Mouse (Mus musculus): ENCODE results near the gene Cacng2. TPM values are rescaled to one million over a fixed set of nuclear protein-coding genes. Genes with fewer than 3 reads are reported as not detected.

The Cacng2 gene
- polyA plus RNA-seq (2015; fragmentation: Nextera tagmentation; extraction: Ambion mirVana) = 6.9 and 7.1 TPM in 2 replicates

DNA sequence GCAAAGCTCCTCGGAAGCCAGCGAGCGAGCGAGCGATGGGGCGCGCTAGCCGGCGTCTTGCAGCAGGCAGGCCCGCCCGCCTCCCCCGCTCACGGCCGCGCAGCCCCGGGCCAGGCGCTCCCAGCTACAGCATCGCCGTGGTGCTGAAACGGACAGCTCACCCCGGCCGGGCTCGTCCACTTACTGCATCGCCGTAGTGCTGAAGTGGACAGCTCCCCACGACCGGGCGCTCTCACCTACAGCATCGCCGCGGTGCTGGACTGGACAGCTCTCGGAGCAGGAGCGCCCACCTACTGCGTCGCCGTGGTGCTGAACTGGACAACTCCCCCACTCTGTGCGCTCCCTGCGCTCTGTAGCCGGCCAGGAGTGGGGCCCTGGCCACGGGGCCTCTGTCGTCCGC, at the start of gene Cacng2:
Gene Cacng2 (minus strand): TSS at position 325 of the 400 bp plus-strand sequence.
- peaks cover 25% of the 10 kb centered on the region for H3K4me1 ChIP-seq (replicated peaks; ENCODE audit: control insufficient read depth, insufficient read depth, low read length)
- WGBS = under 1% methylated on average over 41 of the region's 42 CpGs
- peak within 1 kb of the TSS; percentile 73 for H3K4me3 ChIP-seq (replicated peaks; ENCODE audit: low read length)
- H3K4me2 ChIP-seq (ENCODE audit: low read length) = peak within 1 kb of the TSS; percentile 80
- H3K27ac ChIP-seq (ENCODE audit: low read length) = peak within 1 kb of the TSS; percentile 69
- ATAC-seq = peak; percentile 89
- peak within 1 kb of the TSS; percentile 87 for H3K9ac ChIP-seq (replicated peaks; ENCODE audit: low read depth, low read length)
- no peaks in the 10 kb centered on the region for H3K36me3 ChIP-seq (ENCODE audit: control insufficient read depth, insufficient read depth)
- no peaks in the 10 kb centered on the region for H3K9me3 ChIP-seq (ENCODE audit: control insufficient read depth, low read length)
- no peaks in the 10 kb centered on the region for H3K27me3 ChIP-seq (replicated peaks; ENCODE audit: control insufficient read depth, insufficient read depth, low read length)

DNA sequence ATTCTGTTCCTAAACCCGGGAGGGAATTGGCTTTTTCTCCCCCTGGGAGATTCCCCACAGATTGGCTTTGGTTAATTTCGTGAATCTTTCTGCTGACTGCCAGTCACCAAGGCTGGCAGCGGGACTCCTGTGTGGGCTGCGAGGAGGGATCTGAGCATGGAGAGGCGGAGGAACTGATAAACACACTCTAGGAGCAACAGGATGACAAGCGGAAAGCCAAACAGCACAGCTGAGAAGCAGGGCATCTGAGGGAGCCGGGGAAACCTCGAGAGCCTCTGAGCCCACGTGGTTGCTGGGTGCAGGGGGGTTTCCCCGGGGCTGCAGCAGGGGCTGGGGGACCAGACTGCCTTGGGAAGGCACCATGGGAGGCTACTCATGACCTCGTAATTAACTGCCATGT, 49.7 kb upstream of the Cacng2 start:
- Histone ChIP-seq H3K9ac (replicated peaks; ENCODE audit: low read depth, low read length) (no peak overlapping the region), H3K4me1 (replicated peaks; ENCODE audit: control insufficient read depth, insufficient read depth, low read length) (peaks cover 18% of the 10 kb centered on the region), H3K27ac (ENCODE audit: low read length) (no peak overlapping the region), H3K9me3 (ENCODE audit: control insufficient read depth, low read length) (no peaks in the 10 kb centered on the region), H3K36me3 (ENCODE audit: control insufficient read depth, insufficient read depth) (peaks cover 4% of the 10 kb centered on the region; the same call in 1 of the 2 replicates), H3K4me3 (replicated peaks; ENCODE audit: low read length) (no peak overlapping the region), H3K27me3 (replicated peaks; ENCODE audit: control insufficient read depth, insufficient read depth, low read length) (no peaks in the 10 kb centered on the region), H3K4me2 (ENCODE audit: low read length) (no peak overlapping the region)
- ATAC-seq = no peak
- WGBS = 87% methylated on average over 11 of the region's 11 CpGs

GRCm38 (mm10) chr15:78165292-78165691, 45.5 kb upstream of the Cacng2 start:
- Histone ChIP-seq H3K4me3 (replicated peaks; ENCODE audit: low read length) (no peak overlapping the region), H3K27me3 (replicated peaks; ENCODE audit: control insufficient read depth, insufficient read depth, low read length) (no peaks in the 10 kb centered on the region), H3K4me1 (replicated peaks; ENCODE audit: control insufficient read depth, insufficient read depth, low read length) (no peaks in the 10 kb centered on the region; the same call in 1 of the 2 replicates), H3K9me3 (ENCODE audit: control insufficient read depth, low read length) (no peaks in the 10 kb centered on the region), H3K4me2 (ENCODE audit: low read length) (no peak overlapping the region), H3K27ac (ENCODE audit: low read length) (no peak overlapping the region), H3K9ac (replicated peaks; ENCODE audit: low read depth, low read length) (no peak overlapping the region), H3K36me3 (ENCODE audit: control insufficient read depth, insufficient read depth) (peaks cover 4% of the 10 kb centered on the region; the same call in 1 of the 2 replicates)
- 85% methylated on average over 4 of the region's 4 CpGs for WGBS
- no peak for ATAC-seq

DNA sequence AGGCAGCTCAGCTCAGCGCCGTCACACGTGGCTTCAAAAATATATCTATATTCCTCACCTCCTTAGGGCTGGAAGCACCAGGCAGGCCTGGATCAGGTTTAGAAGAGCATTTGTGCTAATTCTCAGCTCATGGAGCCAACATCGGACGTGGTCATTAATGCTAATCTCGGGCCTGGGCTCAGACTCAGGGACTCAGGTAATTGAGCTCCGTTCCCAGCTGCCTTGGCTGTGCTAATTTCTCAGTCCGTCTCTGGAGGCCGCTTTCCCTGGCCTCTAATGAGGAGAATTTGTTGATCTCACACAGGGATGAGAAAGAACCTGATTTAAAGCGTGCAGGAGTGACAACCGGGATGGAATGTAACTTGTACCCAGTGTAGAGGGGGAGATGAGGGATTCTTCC, 44.6 kb upstream of the Cacng2 start:
- H3K9me3 ChIP-seq (ENCODE audit: control insufficient read depth, low read length) = no peaks in the 10 kb centered on the region
- H3K27ac ChIP-seq (ENCODE audit: low read length) = no peak overlapping the region
- H3K9ac ChIP-seq (replicated peaks; ENCODE audit: low read depth, low read length) = no peak overlapping the region
- no peaks in the 10 kb centered on the region for H3K27me3 ChIP-seq (replicated peaks; ENCODE audit: control insufficient read depth, insufficient read depth, low read length)
- H3K4me3 ChIP-seq (replicated peaks; ENCODE audit: low read length) = no peak overlapping the region
- no peak for ATAC-seq
- H3K36me3 ChIP-seq (ENCODE audit: control insufficient read depth, insufficient read depth) = peaks cover 4% of the 10 kb centered on the region; the same call in 1 of the 2 replicates
- H3K4me2 ChIP-seq (ENCODE audit: low read length) = no peak overlapping the region
- WGBS = 75% methylated on average over 11 of the region's 11 CpGs
- H3K4me1 ChIP-seq (replicated peaks; ENCODE audit: control insufficient read depth, insufficient read depth, low read length) = no peaks in the 10 kb centered on the region; the same call in 1 of the 2 replicates

GRCm38 (mm10) chr15:78161946-78162345, 42.1 kb upstream of the Cacng2 start:
- Histone ChIP-seq H3K4me2 (ENCODE audit: low read length) (no peak overlapping the region), H3K4me3 (replicated peaks; ENCODE audit: low read length) (no peak overlapping the region), H3K27me3 (replicated peaks; ENCODE audit: control insufficient read depth, insufficient read depth, low read length) (no peaks in the 10 kb centered on the region), H3K9me3 (ENCODE audit: control insufficient read depth, low read length) (no peaks in the 10 kb centered on the region), H3K36me3 (ENCODE audit: control insufficient read depth, insufficient read depth) (no peaks in the 10 kb centered on the region), H3K4me1 (replicated peaks; ENCODE audit: control insufficient read depth, insufficient read depth, low read length) (peaks cover 10% of the 10 kb centered on the region), H3K27ac (ENCODE audit: low read length) (no peak overlapping the region), H3K9ac (replicated peaks; ENCODE audit: low read depth, low read length) (no peak overlapping the region)
- ATAC-seq = no peak
- 77% methylated on average over 9 of the region's 9 CpGs for WGBS

DNA sequence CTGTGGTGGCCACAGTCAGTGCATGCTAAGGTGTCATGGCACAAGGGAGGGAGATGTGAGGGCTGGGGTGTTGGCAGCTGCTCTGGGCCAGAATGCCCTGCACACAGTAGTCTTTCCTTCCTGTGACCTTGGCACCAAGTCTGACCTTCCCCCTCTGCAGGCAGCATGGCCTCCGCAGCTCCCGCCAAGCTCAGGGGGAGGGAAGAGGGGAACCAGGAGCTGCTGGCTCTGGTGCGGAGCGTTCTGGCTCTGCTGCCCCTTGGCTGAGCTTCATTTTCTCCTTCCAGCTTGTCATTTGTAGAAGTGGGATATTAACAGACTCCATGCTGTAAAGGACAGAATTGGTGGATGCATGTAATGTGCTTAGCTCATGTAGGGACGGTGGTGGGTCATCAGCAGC, 38.5 kb upstream of the Cacng2 start:
- Histone ChIP-seq H3K4me2 (ENCODE audit: low read length) (no peak overlapping the region), H3K27ac (ENCODE audit: low read length) (no peak overlapping the region), H3K9ac (replicated peaks; ENCODE audit: low read depth, low read length) (no peak overlapping the region), H3K36me3 (ENCODE audit: control insufficient read depth, insufficient read depth) (no peaks in the 10 kb centered on the region), H3K27me3 (replicated peaks; ENCODE audit: control insufficient read depth, insufficient read depth, low read length) (no peaks in the 10 kb centered on the region), H3K4me3 (replicated peaks; ENCODE audit: low read length) (no peak overlapping the region), H3K9me3 (ENCODE audit: control insufficient read depth, low read length) (no peaks in the 10 kb centered on the region), H3K4me1 (replicated peaks; ENCODE audit: control insufficient read depth, insufficient read depth, low read length) (peaks cover 10% of the 10 kb centered on the region)
- ATAC-seq = no peak
- 61% methylated on average over 5 of the region's 5 CpGs for WGBS

DNA sequence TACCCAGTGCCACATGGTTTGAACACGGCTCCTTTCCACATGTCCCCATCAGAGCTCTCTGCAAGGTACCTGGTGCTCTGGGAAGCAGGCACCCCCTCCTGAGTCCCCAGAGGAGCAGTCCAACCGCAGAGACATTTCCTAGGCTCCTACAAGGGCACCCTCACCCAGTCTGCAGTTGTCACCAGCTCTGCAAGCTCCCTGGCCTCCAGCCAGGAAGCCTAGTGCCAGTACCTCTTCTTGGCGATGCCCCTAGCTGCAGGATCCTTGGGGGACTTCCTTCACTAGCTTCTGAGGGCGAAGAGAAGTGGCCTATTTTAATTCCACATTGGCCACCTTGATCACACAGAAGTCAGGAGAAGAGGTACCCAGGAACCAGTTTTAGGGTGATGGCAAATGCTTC, 38.0 kb upstream of the Cacng2 start:
- WGBS = 72% methylated on average over 4 of the region's 4 CpGs
- Histone ChIP-seq H3K36me3 (ENCODE audit: control insufficient read depth, insufficient read depth) (no peaks in the 10 kb centered on the region), H3K9ac (replicated peaks; ENCODE audit: low read depth, low read length) (no peak overlapping the region), H3K4me1 (replicated peaks; ENCODE audit: control insufficient read depth, insufficient read depth, low read length) (peaks cover 10% of the 10 kb centered on the region), H3K4me3 (replicated peaks; ENCODE audit: low read length) (no peak overlapping the region), H3K27me3 (replicated peaks; ENCODE audit: control insufficient read depth, insufficient read depth, low read length) (no peaks in the 10 kb centered on the region), H3K27ac (ENCODE audit: low read length) (no peak overlapping the region), H3K4me2 (ENCODE audit: low read length) (no peak overlapping the region), H3K9me3 (ENCODE audit: control insufficient read depth, low read length) (no peaks in the 10 kb centered on the region)
- no peak for ATAC-seq

DNA sequence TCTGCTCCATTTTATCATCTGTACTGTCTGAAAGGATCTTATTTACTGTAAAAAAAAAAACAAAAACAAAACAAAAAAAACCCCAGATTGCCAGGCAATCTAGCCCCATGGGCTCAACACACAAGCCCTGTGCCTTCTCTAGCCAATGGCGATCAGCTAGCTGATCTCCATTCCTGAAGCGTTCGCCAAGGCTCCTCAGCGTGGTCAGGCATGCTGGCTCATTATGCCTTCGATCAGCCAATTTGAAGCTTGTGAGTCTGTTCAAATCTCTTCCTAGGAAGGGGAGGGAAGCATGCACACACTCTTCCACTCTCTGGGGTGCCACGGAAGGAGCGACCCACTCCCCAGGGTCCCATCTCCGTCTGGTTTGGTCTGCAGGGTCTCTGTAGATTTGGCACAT, 37.5 kb upstream of the Cacng2 start:
- Histone ChIP-seq H3K4me3 (replicated peaks; ENCODE audit: low read length) (no peak overlapping the region), H3K9me3 (ENCODE audit: control insufficient read depth, low read length) (no peaks in the 10 kb centered on the region), H3K27me3 (replicated peaks; ENCODE audit: control insufficient read depth, insufficient read depth, low read length) (no peaks in the 10 kb centered on the region), H3K27ac (ENCODE audit: low read length) (no peak overlapping the region), H3K9ac (replicated peaks; ENCODE audit: low read depth, low read length) (no peak overlapping the region), H3K4me1 (replicated peaks; ENCODE audit: control insufficient read depth, insufficient read depth, low read length) (peaks cover 10% of the 10 kb centered on the region), H3K36me3 (ENCODE audit: control insufficient read depth, insufficient read depth) (no peaks in the 10 kb centered on the region), H3K4me2 (ENCODE audit: low read length) (no peak overlapping the region)
- ATAC-seq = no peak
- WGBS = 79% methylated on average over 8 of the region's 8 CpGs

GRCm38 (mm10) chr15:78155421-78155820, 35.6 kb upstream of the Cacng2 start:
- Histone ChIP-seq H3K4me2 (ENCODE audit: low read length) (no peak overlapping the region), H3K9ac (replicated peaks; ENCODE audit: low read depth, low read length) (no peak overlapping the region), H3K4me1 (replicated peaks; ENCODE audit: control insufficient read depth, insufficient read depth, low read length) (peaks cover 10% of the 10 kb centered on the region), H3K9me3 (ENCODE audit: control insufficient read depth, low read length) (no peaks in the 10 kb centered on the region), H3K27ac (ENCODE audit: low read length) (no peak overlapping the region), H3K27me3 (replicated peaks; ENCODE audit: control insufficient read depth, insufficient read depth, low read length) (no peaks in the 10 kb centered on the region), H3K36me3 (ENCODE audit: control insufficient read depth, insufficient read depth) (no peaks in the 10 kb centered on the region), H3K4me3 (replicated peaks; ENCODE audit: low read length) (no peak overlapping the region)
- 89% methylated on average over 6 of the region's 6 CpGs for WGBS
- ATAC-seq = no peak
